Mouse (Mus musculus) retina, postnatal 1 day (tissue): Measurements from ENCODE around the gene Gchfr.
A peak's percentile ranks its signal among the peaks of the same experiment; 100 is the strongest.

Experiments
- DNase-seq: peaks from one replicate; pipeline ENCODE4 v3.0.0-alpha.2; 2012

Gchfr gene

DNA sequence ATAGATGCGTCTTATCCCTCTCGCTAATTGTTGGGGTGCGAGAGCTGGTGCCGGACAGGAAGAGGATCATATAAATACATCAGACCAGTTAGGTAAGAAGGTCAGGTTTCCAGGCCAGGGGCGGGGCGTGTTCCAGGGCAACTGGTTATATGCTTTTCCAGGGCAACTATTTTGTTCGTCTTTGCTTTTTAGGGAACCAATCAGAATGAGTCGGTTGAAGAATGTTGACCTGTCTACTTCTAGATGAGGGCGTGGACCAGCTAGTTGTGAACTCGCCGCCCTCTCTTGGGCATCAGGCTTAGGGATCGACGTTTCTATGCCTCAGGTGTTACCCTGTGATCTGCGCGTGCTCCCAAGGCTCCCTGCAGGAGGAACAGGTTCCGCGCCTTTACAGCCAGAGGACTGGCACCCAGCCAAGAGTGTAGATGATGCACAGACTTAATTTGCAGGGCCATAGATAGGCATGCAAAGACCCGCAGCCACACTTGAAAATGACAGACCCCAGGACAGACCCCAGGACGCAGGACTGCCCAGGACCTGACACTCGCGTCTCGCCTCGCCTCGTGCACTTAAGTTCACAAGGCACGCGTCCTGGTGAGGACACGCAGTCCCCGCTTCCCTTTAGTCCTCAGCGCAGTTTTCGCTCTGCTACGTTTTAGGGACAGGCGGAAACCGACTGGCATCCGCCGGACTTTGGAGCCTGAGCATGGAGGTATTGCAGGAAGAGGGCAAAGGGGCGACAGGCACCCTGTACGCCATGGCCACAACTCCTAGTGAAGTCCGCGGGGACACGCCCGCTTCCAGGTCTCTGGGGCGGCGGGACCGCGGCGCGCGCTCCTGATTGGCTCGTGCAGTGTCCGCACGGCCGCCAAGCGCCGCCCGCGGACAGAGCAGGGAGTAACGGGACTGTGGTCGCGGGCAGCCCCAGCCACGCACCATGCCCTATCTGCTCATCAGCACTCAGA, at the start of gene Gchfr:
Gene Gchfr, plus strand, starts transcription at position 873 of the 965 bp plus-strand sequence.
- peak; percentile 82 for DNase-seq

DNA sequence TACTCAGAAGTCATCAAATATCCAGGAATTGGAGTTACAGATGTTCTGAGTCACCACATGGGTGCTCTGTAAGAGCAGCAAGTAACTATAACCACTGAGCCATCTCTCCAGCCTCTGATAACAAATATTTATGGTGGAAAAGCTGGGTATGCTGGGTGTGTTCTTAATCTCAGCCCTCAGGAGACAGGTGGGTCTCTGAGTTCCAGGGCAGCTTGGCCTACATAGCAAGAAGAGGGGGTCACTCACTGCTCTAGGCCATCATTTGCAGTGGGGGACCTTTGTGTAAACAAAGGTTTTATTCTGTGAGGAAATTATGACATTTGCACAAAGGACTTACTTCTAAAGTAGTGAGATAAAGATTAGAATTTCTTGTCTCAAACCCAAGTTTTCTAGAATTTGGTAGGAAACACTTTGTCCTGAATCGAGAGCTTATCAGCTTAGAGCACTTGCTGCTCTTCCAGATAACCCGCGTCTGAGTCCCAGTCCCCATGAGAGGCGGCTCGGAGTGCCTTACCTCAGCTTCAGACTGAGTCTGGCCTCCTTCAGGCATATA, 31.2 kb upstream of the Gchfr start:
- no peak for DNase-seq

DNA sequence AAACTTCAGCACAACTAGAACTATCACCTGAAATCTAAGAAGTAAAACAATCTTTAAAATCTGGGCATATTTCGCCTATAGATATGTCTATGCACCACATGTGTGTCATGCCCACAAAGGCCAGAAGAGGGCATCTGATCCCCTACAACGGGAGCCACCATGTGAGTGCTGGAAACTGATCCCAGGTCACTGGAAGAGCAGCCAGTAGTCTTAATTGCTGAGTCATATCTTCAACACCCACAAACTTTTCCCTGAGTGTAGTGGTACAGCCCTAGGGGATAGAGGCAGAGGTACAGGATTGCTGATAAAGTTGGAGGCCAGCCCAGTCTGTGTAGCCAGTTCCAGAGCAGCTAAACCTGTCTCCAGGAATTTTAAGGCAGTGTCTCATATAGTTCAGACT, 22.4 kb upstream of the Gchfr start:
- DNase-seq, result peak; percentile 15

DNA sequence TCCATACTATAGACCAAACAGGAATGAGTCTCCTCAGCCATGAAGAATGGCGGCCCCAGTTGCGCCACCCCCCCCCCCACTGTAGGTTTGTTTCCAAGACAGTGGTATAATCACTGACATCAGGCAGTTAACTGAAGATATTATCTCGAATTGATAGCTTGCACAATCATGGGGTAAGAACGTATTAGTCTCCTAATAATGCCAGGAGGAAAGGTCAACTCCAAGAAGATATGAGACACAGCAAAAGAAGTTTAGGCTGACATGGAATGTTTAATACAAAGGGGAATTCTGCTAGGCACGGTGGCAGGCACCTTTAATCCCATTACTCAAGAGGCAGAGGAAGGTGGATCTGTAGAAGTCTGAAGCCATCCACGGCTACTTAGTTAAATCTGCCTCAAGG, 21.1 kb upstream of the Gchfr start:
- no peak for DNase-seq

DNA sequence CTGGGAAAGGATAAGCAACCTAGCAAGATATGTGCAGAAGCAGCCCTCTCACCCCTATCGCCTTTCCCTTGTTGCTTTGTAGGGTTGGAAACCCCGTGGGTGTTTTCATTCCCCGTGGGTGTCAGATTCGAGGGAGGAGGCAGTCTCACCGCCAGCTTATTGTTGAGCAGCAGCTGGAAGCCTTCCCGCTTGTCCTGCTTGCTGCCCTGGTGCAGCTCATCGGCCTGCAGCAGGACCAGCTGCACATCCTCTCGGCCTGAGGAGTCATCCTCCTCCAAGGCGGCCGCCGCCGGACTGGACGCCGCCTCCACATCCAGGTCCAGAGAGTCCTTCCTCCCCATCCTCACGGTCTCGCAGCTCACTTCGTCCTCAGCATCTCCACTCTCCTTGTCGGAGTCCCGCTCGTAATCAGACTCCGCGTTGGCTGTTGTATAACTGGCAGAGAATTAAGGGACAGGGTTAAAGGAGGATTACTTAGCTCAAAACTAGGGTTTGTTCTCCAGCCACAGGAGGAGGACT, 20.4 kb upstream of the Gchfr start:
- DNase-seq, result no peak

DNA sequence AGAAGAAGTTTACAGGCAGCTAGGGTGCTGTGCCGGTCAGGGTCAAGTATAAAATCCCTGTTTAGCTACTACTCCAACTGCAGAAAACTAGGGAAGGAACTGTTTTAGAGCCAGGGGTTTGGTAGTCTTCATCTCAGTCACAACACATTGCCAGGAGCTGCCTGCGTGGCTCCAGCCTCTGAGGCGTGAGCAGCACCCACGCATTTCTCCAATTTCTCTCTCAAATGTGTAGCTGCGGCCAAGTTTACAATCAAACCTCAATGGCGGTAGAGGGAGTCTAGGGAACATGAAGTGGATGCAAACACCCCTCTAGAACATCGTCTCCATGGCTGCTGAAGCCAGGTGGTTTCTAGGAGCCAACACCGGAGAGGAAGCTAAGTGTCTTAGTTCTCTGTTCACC, 19.8 kb upstream of the Gchfr start:
- no peak for DNase-seq

DNA sequence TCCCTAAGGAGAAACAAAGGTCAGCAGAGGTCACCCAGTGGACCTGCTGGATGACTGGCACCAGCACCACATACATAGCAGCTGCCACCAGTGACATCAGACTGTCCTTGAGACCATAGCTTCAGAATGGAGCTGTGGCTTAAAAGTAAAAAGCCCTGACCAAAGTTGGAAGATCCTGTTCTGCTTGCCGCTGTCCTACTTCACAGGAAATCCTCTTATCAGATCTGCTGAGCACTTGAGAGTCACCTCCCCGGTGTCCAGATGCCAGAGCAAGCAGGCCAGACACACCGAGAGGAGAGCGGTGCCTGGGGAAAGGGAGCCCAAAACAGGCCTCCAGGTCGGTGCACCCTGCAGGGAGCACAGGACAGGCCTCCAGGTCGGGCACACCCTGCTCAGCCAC, 15.3 kb upstream of the Gchfr start:
- DNase-seq, result no peak

DNA sequence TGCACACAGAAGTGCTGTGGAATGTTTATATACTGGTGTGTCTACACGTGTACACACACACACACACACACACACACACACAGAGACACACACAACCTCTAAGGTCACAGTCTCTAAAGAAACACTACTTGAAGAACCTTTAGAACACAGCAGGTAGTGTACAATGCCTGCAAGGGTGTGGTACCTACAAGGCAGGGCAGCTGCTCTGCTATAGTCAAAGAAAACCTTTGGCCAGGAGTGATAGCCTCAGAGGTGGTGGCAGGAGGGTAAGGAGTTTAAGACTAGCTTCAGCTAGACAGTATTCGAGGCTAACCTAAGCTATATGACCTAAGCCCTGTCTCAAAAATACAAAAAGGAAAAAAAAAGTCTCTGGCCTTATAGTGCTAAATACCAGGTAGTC, 12.9 kb upstream of the Gchfr start:
- DNase-seq, result no peak

DNA sequence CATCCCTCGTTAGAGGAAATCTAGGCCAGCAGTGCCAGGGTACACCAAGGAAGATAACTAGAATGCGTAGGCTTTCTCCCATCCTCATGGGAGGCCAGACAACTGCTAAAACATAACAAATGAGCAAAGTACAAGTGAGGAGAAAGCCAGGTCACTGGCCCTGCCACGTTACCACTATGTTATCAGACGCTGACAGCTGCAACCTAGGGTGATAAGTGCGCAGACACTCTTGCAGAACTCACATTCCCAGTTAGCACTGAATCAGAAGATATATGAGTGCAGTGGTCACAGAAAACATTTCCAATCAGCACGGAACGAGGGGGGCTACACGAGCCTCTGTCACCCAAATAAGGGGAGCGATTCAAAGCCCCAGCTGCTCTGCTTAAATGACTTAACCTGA, 12.2 kb upstream of the Gchfr start:
- no peak for DNase-seq

DNA sequence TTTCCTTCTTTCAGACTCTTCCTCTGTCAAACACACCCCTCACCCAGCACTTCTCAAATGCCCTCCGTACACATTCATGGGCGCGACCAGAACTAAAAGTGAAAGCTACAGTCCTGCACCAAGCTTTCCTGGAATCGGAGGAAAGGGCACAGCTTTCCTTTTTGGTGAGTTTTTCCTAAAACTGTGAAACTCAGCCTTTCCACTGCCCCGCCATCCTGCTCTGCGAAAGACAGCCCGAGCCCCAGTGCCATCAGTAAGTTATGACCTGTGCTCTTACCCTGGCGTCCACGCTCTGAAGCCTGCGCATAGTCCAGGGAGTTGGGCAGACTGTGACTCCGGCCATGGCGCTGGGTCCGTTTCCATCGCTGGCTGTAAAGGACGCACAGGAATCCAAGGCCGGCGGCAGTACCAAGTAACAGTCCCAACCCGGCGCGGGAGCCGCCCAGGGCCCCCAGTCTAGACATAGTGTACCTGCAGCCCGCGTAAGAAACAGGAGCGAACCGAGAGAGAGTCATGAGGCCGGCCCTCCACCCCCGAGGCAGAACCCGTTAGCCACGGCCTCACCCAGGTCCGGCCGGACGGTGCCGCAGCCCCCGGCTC, 11.4 kb upstream of the Gchfr start:
- no peak for DNase-seq

DNA sequence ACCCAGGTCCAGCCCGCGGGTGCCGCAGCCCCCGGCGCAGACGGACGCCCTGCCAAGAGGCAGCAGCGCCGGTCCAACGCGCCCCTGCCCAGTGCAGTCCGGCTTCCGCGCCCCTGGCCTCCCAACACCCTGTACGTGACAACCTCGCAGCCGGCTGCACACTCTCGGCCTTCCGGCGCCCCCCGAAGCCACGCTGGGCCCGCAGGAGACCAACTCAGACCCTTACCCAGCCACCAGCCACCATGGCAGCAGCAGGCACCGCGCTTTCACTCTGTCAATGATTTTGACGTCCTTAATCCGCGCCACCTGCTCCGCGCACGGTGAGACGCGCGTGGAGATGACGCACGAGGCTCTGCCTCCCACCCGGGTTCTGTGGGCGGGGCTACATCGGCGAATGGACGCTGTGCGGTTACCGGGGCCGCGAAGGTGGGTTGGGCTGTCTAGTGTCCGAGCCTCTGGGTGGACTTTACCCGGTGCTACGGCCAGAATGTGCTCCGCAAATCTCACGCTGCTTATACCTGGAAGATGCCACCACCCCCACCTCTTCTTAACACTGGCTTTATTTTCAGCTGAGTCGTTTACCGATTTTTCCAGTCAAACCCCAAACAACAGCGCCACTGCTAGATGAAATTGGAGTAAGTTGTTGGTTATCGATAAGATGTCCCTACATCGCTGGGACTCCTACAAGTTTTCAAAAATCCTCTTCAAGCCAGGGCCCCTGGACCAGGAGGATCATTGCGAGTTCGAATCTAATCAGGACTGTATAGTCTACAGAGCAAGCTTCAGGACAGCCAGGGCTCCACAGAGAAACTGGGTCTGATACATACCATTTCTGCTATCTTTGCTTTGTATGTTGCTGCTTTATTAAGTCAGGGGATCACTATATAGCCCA, 10.6 kb upstream of the Gchfr start, which contains the start of gene Rmdn3:
Gene Rmdn3, minus strand, starts transcription at position 354 of the 892 bp plus-strand sequence.
- peak; percentile 97 for DNase-seq

DNA sequence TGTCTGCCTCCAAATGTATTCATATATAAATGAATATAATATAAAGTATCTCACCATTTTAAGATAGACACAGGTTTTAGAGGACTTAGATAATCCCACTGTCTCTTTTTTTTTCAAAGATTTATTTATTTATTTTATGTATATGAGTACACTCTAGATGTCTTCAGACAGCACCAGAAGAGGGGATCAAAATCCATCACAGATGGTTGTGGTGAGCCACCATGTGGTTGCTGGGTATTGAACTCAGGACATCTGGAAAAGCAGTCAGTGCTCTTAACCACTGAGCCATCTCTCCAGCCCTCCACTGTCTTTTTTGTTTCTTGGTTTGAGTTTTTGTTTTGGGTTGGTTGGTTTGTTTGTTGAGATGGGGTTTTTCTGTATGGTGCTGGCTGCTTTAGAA, 9.7 kb upstream of the Gchfr start:
- DNase-seq, result no peak

DNA sequence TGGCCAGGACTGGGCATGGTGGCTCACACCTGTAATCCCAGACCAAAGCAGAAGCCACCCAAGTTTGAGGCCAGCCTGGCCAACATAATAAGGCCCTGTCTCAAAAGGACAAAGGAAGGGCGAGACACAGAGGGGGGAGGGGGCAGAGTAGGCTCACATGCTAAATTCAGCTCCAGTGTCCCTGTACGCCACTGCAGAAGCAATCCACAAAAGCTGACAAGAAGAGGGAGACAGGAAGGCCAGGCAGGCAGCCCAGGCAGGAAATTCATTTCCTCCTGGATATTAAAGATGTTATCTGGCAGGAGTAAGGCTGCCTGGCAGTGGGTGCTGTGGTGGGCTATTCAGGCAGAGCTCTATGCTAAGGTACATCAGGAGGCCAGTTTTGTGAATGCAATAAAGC, 6.3 kb upstream of the Gchfr start:
- DNase-seq, result no peak

DNA sequence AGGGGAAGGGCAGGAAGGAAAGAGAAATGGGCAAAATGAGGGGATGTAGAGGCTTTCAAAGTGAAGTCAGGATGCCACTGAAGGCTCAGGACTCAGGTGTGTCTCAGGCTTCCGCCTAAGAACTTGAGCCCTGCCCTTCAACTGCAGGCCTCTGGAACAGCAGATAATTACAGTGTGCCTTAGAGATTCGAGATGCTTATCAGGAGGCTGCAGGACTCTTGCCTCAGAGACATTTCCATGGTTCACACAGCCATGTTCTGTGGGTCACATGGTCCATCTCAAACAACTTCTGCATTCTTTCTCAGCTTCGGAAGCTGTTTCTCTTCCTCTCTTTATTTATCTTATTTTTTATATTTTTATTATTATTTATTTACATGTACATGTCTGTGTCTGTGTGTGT, 4.4 kb upstream of the Gchfr start:
- DNase-seq, result no peak

DNA sequence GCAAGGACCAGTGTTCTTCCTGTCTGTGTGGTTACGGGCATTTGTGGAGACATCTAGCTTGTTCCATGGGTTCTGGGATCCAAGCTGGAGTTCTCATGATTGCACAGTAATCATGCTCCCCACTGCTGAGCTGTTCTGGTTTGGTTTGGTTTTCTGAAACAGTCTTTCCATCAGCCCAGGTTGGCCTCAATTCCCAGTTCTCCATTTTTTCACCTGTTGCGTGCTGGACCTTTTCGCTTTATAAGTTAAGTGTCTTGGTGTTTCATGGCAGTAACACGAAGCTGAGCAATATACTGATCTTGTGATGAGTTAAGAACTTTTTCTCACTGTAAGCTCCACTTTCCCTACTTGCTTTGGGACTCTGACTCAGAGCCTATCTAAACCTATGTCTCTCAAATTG, 3.6 kb upstream of the Gchfr start:
- no peak for DNase-seq

DNA sequence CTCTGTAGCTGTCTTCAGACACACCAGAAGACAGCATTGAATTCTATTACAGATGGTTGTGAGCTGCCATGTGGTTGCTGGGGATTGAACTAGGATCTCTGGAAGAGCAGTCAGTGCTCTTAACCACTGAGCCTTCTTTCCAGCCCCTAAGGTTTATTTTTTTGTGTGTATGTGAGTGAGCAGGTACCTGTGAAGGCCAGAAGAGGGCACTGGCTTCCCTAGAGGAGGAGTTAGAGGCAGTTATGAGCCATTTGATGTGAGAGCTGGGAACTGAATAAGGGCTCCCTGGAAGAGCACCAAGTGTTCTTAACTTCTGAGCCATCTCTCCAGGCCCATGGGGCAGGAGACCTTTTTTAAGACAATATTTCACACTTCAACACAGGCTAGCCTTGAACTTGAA, 2.2 kb upstream of the Gchfr start:
- DNase-seq, result no peak

DNA sequence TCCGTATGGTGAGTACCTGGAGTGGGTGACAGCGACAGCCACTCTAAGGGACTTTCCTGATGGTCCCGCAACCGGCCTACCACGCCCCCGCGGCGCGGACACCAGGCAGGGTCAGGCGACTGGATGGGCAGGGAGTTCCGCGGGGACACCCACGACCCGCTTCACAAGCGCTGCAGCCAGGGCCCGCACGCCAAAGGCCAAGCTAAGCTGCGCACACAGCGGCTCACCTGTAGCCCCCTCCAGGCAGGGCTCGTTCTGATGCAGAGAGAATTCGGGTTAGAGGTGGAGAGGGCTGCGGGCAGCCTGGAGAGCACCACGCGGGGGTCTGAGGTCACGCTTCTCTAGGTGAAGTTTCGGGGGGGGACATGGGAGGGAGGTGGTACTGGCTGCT, 288 bp downstream of the Gchfr start:
- no peak for DNase-seq

DNA sequence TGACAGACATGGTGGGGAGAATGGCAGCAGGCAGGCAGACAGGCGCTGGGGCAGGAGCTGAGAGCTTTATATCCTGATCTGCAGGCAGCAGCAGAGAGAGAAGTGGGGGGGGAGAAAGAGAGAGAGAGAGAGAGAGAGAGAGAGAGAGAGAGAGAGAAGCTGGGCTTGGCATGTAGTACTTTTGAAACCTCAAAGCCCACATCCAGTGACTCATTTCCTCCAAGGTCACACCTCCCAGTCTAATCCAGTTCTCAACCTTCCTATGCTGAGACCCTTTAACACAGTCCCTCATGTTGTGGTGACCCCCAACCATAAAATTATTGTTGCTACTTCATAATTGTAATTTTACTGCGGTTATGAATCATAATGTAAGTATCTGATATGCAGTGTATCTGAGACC, 2.7 kb downstream of the Gchfr start:
- DNase-seq, result no peak

DNA sequence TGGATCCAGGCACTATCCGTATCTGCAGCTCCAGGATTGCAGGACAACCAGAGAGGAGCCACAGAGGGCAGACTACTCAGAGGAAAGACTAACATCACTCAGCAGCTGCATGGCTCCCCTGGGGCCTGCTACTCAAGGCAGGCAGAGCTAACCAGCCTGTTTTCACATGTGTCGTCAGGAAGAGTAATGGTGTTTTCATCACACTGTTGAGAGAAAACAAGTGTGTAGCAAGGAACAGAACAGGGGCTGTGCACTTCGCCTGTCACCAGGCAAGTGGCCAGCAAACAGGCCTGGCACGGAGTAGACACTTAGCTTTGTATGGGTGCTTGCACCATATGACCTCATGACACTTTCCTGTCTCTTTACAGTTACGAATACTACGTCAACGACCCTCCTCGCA, 4.0 kb downstream of the Gchfr start:
- DNase-seq, result no peak

DNA sequence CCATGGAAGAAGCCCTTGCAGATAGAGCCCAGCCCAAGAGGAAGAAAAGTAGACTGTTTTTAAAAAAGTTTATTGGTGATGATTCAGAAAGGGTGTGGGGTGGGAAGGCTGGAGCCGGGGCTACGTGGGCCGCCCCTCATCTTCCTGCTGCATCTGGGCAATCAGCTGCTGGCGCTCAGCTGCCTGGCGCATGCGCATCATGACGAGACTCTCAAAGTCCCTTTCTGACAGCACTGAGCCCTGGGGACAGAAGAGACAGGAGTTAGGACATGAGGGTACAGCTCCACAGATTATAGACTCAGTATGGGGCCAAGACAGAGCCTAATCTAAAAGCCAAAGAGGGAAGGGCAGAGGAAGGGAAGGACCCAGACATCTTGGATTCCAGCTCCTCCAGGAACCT, 4.9 kb downstream of the Gchfr start:
- DNase-seq, result peak; percentile 9

DNA sequence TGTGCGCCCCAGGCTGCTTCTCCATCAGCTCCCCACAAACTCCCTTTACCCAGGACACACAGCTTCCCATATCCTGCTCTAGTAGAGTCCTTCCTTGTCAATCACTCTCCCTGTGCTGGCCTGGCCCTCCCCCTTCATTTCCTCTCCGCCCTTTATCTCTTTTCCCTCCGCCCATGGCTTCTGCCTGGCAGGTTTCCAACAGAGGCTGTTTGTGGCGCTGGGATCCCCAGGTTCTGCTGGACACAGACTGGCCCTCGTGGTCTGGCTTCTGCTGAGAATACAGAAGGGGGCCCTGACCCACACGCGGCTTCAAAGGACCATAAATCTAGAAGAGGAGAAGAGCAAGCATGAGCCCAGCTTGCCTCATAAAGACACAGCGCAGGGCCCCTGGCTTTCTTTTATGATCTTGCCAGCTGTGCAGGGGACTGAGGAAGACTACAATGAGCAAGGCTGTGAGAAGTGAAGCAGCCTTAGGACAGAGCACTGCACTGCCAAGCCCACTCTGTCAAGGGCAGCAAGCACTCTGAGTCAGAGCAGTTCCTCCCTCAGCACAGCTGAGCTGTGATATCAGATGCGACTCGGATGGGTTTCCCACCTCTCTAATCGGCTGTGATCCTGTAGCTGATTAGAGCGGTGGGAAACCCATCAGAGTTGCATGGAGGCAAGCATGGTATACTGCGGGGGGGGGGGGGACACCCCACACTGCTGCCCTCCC, 5.4 kb downstream of the Gchfr start:
- DNase-seq, result peak; percentile 88

DNA sequence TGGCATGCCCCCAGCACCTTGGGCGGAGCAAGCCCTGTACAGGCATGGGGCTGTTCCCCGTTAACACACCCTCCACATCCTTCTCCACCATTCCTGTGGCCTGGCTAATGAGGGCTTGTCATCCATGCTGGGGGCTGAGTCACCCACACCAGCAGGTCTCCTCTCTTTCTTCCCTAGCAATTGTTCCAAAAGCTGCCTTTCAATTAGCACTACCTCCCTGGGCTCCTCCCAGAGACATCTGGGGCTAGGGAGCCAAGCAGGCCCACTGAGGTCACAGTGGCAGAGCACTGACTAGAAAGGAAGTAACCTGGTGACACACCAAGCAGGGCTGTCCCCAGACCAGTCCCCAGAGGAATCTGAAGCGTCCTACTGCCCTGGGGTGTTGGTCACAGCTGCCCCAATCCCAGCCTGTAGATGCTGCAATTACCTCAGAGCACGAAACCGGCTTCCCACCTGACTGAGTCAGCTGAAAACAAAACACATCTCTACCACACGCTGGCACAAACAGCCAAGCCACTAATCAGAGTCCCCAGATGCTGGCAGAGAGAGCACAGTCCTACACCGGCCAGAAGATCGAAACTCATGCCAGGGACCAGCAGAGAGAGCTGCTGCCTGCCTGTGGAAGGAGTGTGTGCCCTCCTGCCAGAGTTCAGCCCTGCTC, 6.5 kb downstream of the Gchfr start, which contains the start of gene Gm14137:
Gene Gm14137, plus strand, starts transcription at position 519 of the 661 bp plus-strand sequence.
- DNase-seq, result no peak
